Mouse (Mus musculus) cerebellum, postnatal 25 days (tissue): ENCODE data around the gene Lman2l.
A peak's percentile ranks its signal among the peaks of the same experiment; 100 is the strongest.

Experiments used
- DNase-seq, 2 experiments: peaks; one replicate each; pipeline ENCODE4 v3.0.0; 2021; ENCODE audit warnings: mixed read lengths in 2 of 2

Gene Lman2l

GRCm38 (mm10) chr1:36444471-36445464 lies at the start of gene Lman2l:
Gene Lman2l, minus strand, starts transcription at chr1:36445271.
- peak; percentile 94 to 97 for DNase-seq

DNA sequence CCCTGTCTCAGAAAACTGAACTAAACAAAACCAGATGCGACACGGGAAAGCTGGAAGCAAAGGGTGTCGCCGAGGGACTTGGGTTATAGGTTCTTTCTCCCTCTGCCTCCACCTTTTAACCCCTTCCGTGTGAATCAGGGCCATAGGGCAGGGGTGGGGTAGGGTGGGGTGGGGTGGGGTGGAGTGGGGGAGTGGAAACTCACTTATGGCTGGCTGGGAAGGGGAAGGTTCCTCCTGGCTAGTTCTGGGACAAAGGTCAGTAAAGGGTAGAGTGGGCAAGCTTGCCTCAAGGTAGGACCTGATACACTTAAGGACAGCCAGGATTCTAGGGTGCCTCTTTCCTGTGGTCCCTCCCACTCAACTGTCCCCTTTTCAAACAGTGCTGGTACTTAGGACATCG lies 48.2 kb upstream of the Lman2l start:
- DNase-seq: no peak

- DNase-seq: peak; percentile 89 to 90
Observed at GRCm38 (mm10) chr1:36492416-36493139, 47.5 kb upstream of the Lman2l start.

DNA sequence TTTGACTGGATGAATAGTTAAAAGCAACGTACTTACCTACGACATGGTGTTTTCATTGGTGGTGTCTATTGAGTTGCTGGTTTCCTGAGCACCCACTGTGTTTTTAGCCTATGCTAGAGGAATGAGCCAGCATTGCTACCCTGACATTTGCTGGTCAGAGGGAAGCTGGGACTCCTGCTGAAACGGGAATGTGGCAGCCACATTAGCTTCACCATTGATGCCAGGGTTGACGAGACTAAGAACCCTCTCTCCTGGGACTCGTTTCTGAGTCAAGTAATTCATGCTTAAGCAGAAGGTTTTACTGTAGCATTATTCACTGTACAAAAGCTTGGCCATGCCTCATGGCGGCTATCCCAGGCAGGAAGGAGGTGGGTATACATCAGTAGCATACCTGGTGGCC lies 44.6 kb upstream of the Lman2l start:
- peak; percentile 46 to 56 for DNase-seq

- DNase-seq: no peak
Observed at GRCm38 (mm10) chr1:36487111-36487510, 42.0 kb upstream of the Lman2l start.

- no peak for DNase-seq
Observed at GRCm38 (mm10) chr1:36485080-36485479, 40.0 kb upstream of the Lman2l start.

DNA sequence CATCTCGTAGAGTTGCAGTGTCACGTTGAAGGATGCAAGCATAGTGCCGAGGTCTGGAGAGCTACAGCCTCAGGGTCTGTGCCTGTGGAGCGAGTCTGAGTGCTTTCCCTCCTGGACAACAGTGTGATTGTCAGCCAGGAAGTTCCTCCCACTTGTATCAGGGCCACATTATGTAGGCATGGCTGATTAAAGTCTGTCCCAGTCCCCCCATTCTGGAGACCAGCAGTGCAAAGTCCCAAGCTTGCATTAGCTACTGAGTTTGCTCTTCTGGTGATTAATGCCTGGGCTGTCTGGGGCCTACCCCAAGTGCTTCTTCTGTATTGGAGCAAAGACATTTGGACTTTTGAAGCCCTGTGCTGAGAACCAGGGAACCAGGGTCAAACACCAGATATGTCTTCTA lies 38.8 kb upstream of the Lman2l start:
- no peak for DNase-seq

DNA sequence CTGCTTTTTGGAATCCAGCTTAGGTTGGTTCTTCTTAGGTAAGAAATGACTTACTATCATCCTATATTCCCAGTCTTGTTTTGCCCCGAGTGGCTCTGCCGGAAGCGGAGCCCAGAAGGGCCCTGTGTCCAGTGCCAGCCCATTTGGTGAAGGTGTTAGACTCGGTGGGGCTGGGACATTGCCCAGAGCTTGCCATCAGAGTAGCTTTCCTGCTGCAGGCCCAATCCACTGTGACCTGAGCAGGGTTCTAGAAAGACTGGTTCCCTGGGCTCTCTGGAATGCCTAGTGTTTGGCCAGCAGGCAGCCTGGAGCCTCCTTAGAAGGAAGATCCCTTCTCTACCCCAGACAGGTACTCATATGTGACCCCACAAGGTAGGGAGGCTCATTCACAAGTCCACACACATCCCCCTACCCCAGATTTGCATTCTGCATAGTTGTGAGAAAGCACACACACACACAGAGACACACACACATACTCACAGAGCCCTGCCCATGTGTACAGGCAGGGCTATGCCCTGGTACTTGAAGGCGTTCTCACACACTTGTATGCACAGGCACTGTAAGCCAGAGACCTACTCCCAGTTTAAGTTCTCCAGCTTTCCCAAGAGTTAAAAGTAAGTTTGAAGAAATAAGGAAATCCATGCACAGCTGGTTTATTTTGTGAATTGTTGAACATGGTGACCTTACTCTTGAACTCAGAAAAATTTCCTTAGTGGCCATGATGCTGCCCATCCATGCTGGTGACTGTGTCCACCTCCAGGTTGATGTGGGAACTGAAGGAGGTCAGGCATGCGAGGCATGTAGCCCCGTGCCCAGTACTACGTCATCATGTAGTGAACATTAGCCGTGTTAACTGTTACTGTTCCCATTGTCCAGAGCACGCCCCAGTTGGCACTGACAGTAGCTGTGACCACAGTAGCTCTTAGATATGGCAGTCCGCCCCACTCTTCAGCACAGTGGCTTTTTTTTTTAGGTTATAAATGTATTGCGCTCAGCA lies 35.1 kb upstream of the Lman2l start:
- peak; percentile 60 to 77 for DNase-seq

DNA sequence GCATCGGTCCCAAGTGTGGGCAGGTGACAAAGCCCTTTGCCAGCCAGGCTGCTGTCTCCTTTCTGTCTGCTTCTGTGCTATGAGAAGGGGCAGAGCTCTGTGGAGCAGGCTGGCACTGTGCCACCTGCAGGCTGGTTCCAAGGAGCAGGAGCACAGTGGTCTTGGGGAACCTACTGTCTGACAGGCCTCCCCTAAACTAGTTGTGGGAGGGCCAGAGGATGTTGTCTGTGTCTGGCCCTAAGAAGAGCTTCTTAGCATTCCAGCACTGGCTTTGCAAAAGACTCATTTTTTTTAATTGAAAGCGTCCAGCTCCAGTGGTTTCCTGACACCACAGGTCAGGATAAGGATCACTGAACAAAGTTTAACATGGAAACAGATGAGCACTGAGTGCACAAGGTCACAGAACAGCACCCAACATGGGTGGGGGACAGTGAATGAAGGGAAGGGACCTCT lies 33.3 kb upstream of the Lman2l start:
- DNase-seq: peak; percentile 59 to 71

- DNase-seq: no peak
Observed at GRCm38 (mm10) chr1:36476426-36476825, 31.4 kb upstream of the Lman2l start.

- peak; percentile 42 to 44 for DNase-seq
Observed at GRCm38 (mm10) chr1:36475480-36476110, 30.5 kb upstream of the Lman2l start.

DNA sequence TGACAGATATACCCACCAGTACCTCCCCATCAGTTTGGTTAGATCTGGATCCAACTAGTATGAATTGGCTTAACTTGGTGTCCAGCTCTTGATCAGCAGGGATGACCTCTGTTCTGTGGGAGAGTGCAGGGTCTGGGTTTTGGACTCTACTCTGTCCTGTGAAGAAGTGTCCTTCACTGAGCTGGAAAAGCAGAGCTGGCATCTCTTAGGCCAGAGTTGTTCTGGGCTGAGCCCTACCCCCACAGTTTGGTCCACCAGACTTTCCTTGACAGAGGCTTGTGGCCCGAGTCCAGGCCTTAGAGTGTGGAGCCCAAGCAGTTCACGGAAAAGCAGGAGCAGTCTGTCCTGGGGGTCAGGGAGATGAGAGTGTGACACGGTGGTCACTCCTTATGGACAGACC lies 29.6 kb upstream of the Lman2l start:
- peak; percentile 35 to 59 for DNase-seq

DNA sequence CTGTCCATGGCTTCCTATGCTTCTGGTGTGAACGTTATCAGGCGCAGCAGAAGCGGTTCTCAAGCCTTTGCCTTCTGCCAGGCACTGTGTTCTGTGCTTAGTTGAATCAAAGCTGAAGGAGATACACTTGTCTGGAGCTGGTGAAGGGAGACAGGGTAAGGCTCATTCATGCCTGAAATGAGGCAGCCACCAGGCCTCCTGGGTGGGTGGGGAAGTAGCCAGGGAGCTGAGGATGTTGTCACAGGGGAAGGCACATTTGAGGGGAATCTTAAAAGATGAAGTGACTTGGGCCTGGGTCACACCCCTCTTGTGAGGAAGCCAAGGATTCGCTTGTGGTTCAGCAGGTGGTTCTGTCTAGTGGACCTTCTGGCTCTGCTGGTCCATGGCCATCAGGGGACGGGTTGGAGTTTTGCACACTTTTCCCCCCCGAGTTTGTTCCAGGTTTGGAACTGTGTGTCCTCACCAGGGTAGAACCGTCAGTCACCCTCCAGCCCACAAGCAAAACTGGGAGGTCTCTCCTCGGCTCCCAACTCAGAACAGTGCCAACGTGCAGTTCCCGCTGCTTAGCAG lies 28.2 kb upstream of the Lman2l start:
- DNase-seq: peak; percentile 47

DNA sequence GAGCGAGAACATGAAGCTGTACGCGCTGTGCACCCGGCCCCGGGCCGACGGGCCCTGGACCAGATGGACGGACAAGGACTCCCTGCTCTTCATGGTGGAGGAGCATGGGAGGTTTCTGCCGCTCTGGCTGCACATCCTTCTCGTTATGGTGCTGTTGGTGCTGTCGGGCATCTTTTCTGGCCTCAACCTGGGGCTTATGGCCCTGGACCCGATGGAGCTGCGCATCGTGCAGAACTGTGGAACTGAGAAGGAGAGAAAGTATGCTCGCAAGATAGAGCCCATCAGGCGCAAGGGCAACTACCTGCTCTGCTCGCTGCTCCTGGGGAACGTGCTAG lies 27.0 kb upstream of the Lman2l start:
- DNase-seq: no peak

GRCm38 (mm10) chr1:36471181-36472105 lies 26.4 kb upstream of the Lman2l start, which contains the start of gene Cnnm4:
Gene Cnnm4, plus strand, starts transcription at chr1:36471620.
- DNase-seq: peak; percentile 90 to 95

- DNase-seq: no peak
Observed at GRCm38 (mm10) chr1:36469811-36470444, 24.9 kb upstream of the Lman2l start.

GRCm38 (mm10) chr1:36467446-36467845 lies 22.4 kb upstream of the Lman2l start:
- DNase-seq: no peak

- no peak for DNase-seq
Observed at GRCm38 (mm10) chr1:36465641-36466160, 20.6 kb upstream of the Lman2l start.

- no peak for DNase-seq
Observed at GRCm38 (mm10) chr1:36461829-36462228, 16.8 kb upstream of the Lman2l start.

DNA sequence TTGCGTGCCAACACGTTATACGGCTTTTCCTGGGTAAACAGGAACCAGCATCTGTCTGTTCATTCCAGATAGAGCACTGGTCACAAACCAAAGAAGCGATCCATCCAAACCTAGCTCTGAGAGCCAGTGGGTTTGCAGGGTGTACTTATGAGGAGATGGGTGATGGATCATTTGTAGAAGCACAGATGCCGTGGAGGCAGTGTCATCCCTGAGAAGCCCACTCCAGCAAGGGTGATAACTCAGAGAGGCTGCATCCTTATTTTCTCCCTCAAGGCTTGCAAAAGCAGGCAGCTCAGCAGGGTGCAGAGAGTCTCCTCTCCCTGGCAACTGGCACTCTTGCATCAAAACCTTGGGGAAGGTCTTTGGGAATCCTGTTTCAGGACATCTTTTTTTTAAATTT lies 13.1 kb upstream of the Lman2l start:
- no peak for DNase-seq
